Mouse (Mus musculus): Measurements from ENCODE around the gene Bst1. TPM values are rescaled to one million over a fixed set of nuclear protein-coding genes. Genes with fewer than 3 reads are reported as not detected.

Gene Bst1
- polyA plus RNA-seq, 1 experiment from 2014 or later: 1.6 TPM

DNA sequence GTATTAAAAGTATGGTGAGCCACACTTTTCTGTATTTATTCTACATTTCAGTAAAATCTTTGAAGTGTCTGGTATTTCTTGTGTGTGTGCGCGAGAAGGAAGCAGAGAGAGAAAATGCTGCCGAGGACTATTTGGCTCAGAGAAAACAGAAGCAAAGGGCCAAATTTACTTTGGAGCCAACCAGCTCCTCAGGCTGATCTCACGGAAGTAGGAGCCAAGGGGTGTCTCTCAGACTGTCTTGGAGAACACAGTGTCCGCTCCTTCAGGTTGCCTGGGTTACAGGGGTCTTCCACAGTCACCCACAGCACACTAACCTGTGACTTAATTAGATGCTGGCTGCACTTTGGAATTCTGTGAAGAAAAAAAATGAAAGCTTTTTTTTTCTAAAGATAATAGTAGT is 26.4 kb downstream of the Bst1 start:
- H3K36me3 ChIP-seq (ENCODE audit: control insufficient read depth, insufficient read depth): no peaks in the 10 kb centered on the region
- H3K4me1 ChIP-seq (ENCODE audit: control insufficient read depth, low read depth, low read length): no peaks in the 10 kb centered on the region
- no peak overlapping the region for H3K4me2 ChIP-seq (ENCODE audit: low read depth, low read length)
- WGBS (ENCODE audit: insufficient replicate concordance): 59% methylated on average over 5 of the region's 5 CpGs
- H3K27me3 ChIP-seq (ENCODE audit: control insufficient read depth, insufficient read depth, low read depth, low read length): no peaks in the 10 kb centered on the region
- no peak overlapping the region for H3K27ac ChIP-seq (ENCODE audit: low read length)
- H3K9me3 ChIP-seq (replicated peaks; ENCODE audit: control insufficient read depth, low read length): no peaks in the 10 kb centered on the region
- H3K9ac ChIP-seq (ENCODE audit: low read depth, low read length): no peak overlapping the region
- ATAC-seq (ENCODE audit: low read depth): no peak
- no peak overlapping the region for H3K4me3 ChIP-seq (ENCODE audit: low read depth, low read length)

DNA sequence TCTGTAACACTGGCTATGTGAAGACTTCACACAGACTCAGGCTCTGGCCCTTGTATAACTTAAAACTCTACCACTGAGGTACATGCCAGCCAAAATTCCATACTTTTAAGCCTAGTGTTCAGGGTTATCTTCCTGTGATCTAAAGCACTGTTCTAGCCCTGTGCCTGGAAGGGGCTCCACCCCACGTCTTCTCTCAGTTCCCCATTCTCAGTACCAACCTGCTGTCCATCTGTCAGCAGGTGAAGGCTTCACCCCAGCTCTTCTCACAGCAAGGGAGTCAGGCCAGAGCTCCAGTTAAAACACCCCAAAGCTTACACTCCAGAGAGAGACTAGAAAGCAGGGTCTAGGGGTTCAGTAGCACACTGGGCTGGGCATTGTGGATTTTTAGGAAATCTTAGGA is 27.0 kb downstream of the Bst1 start:
- 21% methylated on average over 1 of the region's 1 CpGs for WGBS (ENCODE audit: insufficient replicate concordance)
- Histone ChIP-seq H3K4me2 (ENCODE audit: low read depth, low read length) (no peak overlapping the region), H3K27me3 (ENCODE audit: control insufficient read depth, insufficient read depth, low read depth, low read length) (no peaks in the 10 kb centered on the region), H3K9ac (ENCODE audit: low read depth, low read length) (no peak overlapping the region), H3K9me3 (replicated peaks; ENCODE audit: control insufficient read depth, low read length) (no peaks in the 10 kb centered on the region), H3K4me1 (ENCODE audit: control insufficient read depth, low read depth, low read length) (no peaks in the 10 kb centered on the region), H3K4me3 (ENCODE audit: low read depth, low read length) (no peak overlapping the region), H3K27ac (ENCODE audit: low read length) (no peak overlapping the region), H3K36me3 (ENCODE audit: control insufficient read depth, insufficient read depth) (no peaks in the 10 kb centered on the region)
- ATAC-seq (ENCODE audit: low read depth): no peak

GRCm38 (mm10) chr5:43846227-43846626 is 27.5 kb downstream of the Bst1 start:
- ATAC-seq (ENCODE audit: low read depth): no peak
- WGBS (ENCODE audit: insufficient replicate concordance): 38% methylated on average over 2 of the region's 2 CpGs
- no peaks in the 10 kb centered on the region for H3K4me1 ChIP-seq (ENCODE audit: control insufficient read depth, low read depth, low read length)
- no peak overlapping the region for H3K9ac ChIP-seq (ENCODE audit: low read depth, low read length)
- H3K9me3 ChIP-seq (replicated peaks; ENCODE audit: control insufficient read depth, low read length): no peaks in the 10 kb centered on the region
- H3K4me2 ChIP-seq (ENCODE audit: low read depth, low read length): no peak overlapping the region
- H3K27me3 ChIP-seq (ENCODE audit: control insufficient read depth, insufficient read depth, low read depth, low read length): no peaks in the 10 kb centered on the region
- H3K36me3 ChIP-seq (ENCODE audit: control insufficient read depth, insufficient read depth): no peaks in the 10 kb centered on the region
- H3K27ac ChIP-seq (ENCODE audit: low read length): no peak overlapping the region
- H3K4me3 ChIP-seq (ENCODE audit: low read depth, low read length): no peak overlapping the region

DNA sequence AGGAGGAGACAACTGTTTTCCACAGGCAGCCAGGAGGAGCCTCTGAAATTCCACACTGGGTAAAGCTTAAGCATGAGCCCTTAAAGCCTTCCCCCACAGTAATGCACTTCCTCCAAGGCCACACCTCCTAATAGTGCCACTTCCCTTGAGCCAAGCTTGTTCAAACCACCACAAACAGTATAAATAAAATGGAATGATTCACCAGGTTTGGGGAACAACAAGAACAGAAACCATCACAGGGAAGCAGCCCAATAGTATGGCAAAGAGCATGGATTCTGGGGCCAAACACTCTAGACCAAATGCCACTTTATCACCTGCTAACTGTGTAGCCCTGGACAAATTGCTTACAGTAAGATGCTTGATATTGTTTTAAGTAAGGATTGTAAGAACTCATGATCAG is 28.9 kb downstream of the Bst1 start:
- H3K4me3 ChIP-seq (ENCODE audit: low read depth, low read length): no peak overlapping the region
- H3K36me3 ChIP-seq (ENCODE audit: control insufficient read depth, insufficient read depth): no peaks in the 10 kb centered on the region
- no peaks in the 10 kb centered on the region for H3K9me3 ChIP-seq (replicated peaks; ENCODE audit: control insufficient read depth, low read length)
- H3K4me1 ChIP-seq (ENCODE audit: control insufficient read depth, low read depth, low read length): no peaks in the 10 kb centered on the region
- no peak for ATAC-seq (ENCODE audit: low read depth)
- no peak overlapping the region for H3K27ac ChIP-seq (ENCODE audit: low read length)
- no peak overlapping the region for H3K4me2 ChIP-seq (ENCODE audit: low read depth, low read length)
- no peak overlapping the region for H3K9ac ChIP-seq (ENCODE audit: low read depth, low read length)
- no peaks in the 10 kb centered on the region for H3K27me3 ChIP-seq (ENCODE audit: control insufficient read depth, insufficient read depth, low read depth, low read length)

DNA sequence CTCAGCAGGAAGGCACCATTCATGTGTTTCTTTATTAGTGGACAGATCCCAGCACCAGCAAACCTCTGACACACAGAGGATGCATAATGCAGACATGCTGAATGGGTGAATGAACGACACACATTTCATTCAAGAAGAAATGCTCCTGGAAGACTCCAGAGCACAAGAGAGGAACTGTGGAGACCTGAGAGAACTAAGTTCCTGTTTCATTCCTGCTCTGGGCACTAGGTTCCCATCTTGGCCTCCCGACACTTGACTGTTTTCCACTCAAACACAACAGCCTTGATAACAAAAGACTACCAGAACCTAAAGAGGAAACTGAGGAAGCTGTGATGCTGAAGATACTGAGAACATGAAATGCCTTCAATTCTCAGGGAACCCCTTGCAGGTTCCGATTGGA is 29.6 kb downstream of the Bst1 start:
- no peak for ATAC-seq (ENCODE audit: low read depth)
- WGBS (ENCODE audit: insufficient replicate concordance): 46% methylated on average over 3 of the region's 3 CpGs
- H3K27ac ChIP-seq (ENCODE audit: low read length): no peak overlapping the region
- no peaks in the 10 kb centered on the region for H3K36me3 ChIP-seq (ENCODE audit: control insufficient read depth, insufficient read depth)
- H3K9ac ChIP-seq (ENCODE audit: low read depth, low read length): no peak overlapping the region
- H3K4me3 ChIP-seq (ENCODE audit: low read depth, low read length): no peak overlapping the region
- no peak overlapping the region for H3K4me2 ChIP-seq (ENCODE audit: low read depth, low read length)
- no peaks in the 10 kb centered on the region for H3K9me3 ChIP-seq (replicated peaks; ENCODE audit: control insufficient read depth, low read length)
- no peaks in the 10 kb centered on the region for H3K4me1 ChIP-seq (ENCODE audit: control insufficient read depth, low read depth, low read length)
- H3K27me3 ChIP-seq (ENCODE audit: control insufficient read depth, insufficient read depth, low read depth, low read length): no peaks in the 10 kb centered on the region

GRCm38 (mm10) chr5:43853096-43853867 is 34.6 kb downstream of the Bst1 start:
- WGBS (ENCODE audit: insufficient replicate concordance): 43% methylated on average over 11 of the region's 11 CpGs
- no peaks in the 10 kb centered on the region for H3K4me1 ChIP-seq (ENCODE audit: control insufficient read depth, low read depth, low read length)
- H3K27ac ChIP-seq (ENCODE audit: low read length): peak overlapping the region; percentile 29; the same call in 1 of the 2 replicates
- no peak overlapping the region for H3K4me3 ChIP-seq (ENCODE audit: low read depth, low read length)
- H3K9me3 ChIP-seq (replicated peaks; ENCODE audit: control insufficient read depth, low read length): no peaks in the 10 kb centered on the region; the same call in 1 of the 2 replicates
- no peaks in the 10 kb centered on the region for H3K36me3 ChIP-seq (ENCODE audit: control insufficient read depth, insufficient read depth)
- no peaks in the 10 kb centered on the region for H3K27me3 ChIP-seq (ENCODE audit: control insufficient read depth, insufficient read depth, low read depth, low read length)
- no peak overlapping the region for H3K9ac ChIP-seq (ENCODE audit: low read depth, low read length)
- 0 out of 2 replicates have a peak, but pooled peaks have one; percentile 21 for ATAC-seq (ENCODE audit: low read depth)
- no peak overlapping the region for H3K4me2 ChIP-seq (ENCODE audit: low read depth, low read length)

- Histone ChIP-seq H3K9ac (ENCODE audit: low read depth, low read length) (no peak overlapping the region), H3K27me3 (ENCODE audit: control insufficient read depth, insufficient read depth, low read depth, low read length) (no peaks in the 10 kb centered on the region), H3K9me3 (replicated peaks; ENCODE audit: control insufficient read depth, low read length) (no peaks in the 10 kb centered on the region; the same call in 1 of the 2 replicates), H3K36me3 (ENCODE audit: control insufficient read depth, insufficient read depth) (no peaks in the 10 kb centered on the region), H3K4me2 (ENCODE audit: low read depth, low read length) (no peak overlapping the region), H3K4me3 (ENCODE audit: low read depth, low read length) (no peak overlapping the region), H3K4me1 (ENCODE audit: control insufficient read depth, low read depth, low read length) (no peaks in the 10 kb centered on the region), H3K27ac (ENCODE audit: low read length) (peak overlapping the region; percentile 41; the same call in 1 of the 2 replicates)
- ATAC-seq (ENCODE audit: low read depth): no peak
- WGBS (ENCODE audit: insufficient replicate concordance): 51% methylated on average over 7 of the region's 7 CpGs
Observed at GRCm38 (mm10) chr5:43853868-43854488, 35.3 kb downstream of the Bst1 start.

DNA sequence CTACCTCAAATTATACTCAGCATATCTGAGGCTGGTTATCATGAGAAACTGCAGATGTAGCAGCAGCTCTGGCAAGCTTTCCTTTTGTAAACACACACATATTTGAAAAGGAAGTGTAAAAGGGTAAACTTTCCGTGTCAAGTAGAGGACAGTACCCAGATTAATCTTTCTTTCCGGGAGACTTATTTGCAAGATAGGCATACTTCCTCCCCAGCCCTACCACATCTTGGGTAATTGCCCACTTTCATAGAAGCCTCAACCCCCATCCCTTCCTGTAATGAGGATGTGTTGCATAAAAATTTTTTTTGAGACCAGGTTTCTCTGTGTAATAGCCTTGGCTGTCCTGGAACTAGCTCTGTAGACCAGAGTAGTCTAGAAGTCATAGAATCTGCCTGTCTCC is 37.1 kb downstream of the Bst1 start:
- no peaks in the 10 kb centered on the region for H3K4me1 ChIP-seq (ENCODE audit: control insufficient read depth, low read depth, low read length)
- H3K27ac ChIP-seq (ENCODE audit: low read length): no peak overlapping the region
- peak; percentile 54; the same call in 1 of the 2 replicates for ATAC-seq (ENCODE audit: low read depth)
- no peak overlapping the region for H3K4me3 ChIP-seq (ENCODE audit: low read depth, low read length)
- H3K9ac ChIP-seq (ENCODE audit: low read depth, low read length): no peak overlapping the region
- H3K27me3 ChIP-seq (ENCODE audit: control insufficient read depth, insufficient read depth, low read depth, low read length): no peaks in the 10 kb centered on the region
- WGBS (ENCODE audit: insufficient replicate concordance): 17% methylated on average over 2 of the region's 2 CpGs
- H3K4me2 ChIP-seq (ENCODE audit: low read depth, low read length): no peak overlapping the region
- no peaks in the 10 kb centered on the region; the same call in 1 of the 2 replicates for H3K9me3 ChIP-seq (replicated peaks; ENCODE audit: control insufficient read depth, low read length)
- H3K36me3 ChIP-seq (ENCODE audit: control insufficient read depth, insufficient read depth): no peaks in the 10 kb centered on the region

DNA sequence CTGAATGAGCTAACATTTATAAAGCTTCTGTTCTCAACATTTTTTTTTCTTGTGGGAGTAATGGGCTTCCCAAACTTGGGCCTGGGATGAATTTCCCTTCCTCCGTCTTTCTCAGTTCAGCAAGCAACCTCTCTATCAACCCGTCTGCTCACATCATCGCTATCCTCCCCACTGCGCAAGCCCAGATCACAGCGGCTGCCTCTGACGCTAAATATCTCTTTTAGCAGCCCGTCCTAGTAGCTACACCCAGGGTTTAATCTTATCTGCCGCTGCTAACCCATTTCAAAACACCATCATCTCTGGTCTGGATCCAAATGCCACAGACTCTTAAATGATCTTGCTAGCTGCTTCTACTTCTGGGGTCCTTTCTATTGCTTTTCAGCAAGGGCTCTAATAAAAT is 41.0 kb downstream of the Bst1 start:
- ATAC-seq (ENCODE audit: low read depth): no peak
- 64% methylated on average over 8 of the region's 8 CpGs for WGBS (ENCODE audit: insufficient replicate concordance)

More for the DNA sequence above, 41.0 kb downstream of the Bst1 start:
- H3K9ac ChIP-seq (ENCODE audit: low read depth, low read length): no peak overlapping the region
- H3K4me2 ChIP-seq (ENCODE audit: low read depth, low read length): no peak overlapping the region
- H3K9me3 ChIP-seq (replicated peaks; ENCODE audit: control insufficient read depth, low read length): no peaks in the 10 kb centered on the region; the same call in 1 of the 2 replicates
- no peaks in the 10 kb centered on the region for H3K4me1 ChIP-seq (ENCODE audit: control insufficient read depth, low read depth, low read length)
- no peak overlapping the region for H3K27ac ChIP-seq (ENCODE audit: low read length)
- no peaks in the 10 kb centered on the region for H3K27me3 ChIP-seq (ENCODE audit: control insufficient read depth, insufficient read depth, low read depth, low read length)
- no peaks in the 10 kb centered on the region for H3K36me3 ChIP-seq (ENCODE audit: control insufficient read depth, insufficient read depth)
- no peak overlapping the region for H3K4me3 ChIP-seq (ENCODE audit: low read depth, low read length)

Data from liver, embryonic 16.5 days (tissue).